Mouse (Mus musculus): ENCODE data around the gene Olfr724. TPM values are rescaled to one million over a fixed set of nuclear protein-coding genes. Genes with fewer than 3 reads are reported as not detected.
"Not testable (repeated sequence)": the region's sequence is repeated elsewhere in the genome, so short reads cannot be mapped to it uniquely, and the experiment has no call there.

Gene Olfr724
- total RNA-seq (2021), result not detected
- long read RNA-seq, experiment 1, result 0 reads
- long read RNA-seq, experiment 2, result 0 reads

- not testable (repeated sequence) for DNase-seq
These were observed at the start of gene Olfr724 for GRCm38 (mm10) chr14:49963174-49963573. Gene Olfr724, minus strand, starts transcription at chr14:49963274.

- DNase-seq, result no peak
These were observed 7.2 kb downstream of the Olfr724 start for GRCm38 (mm10) chr14:49955890-49956289.

GRCm38 (mm10) chr14:49931687-49932086 lies 31.4 kb downstream of the Olfr724 start, which contains the start of gene Olfr723:
Gene Olfr723, minus strand, starts transcription at chr14:49931787.
- DNase-seq, result not testable (repeated sequence)

Other genes starting within 250 kb of the Olfr724 start
- 10 to 100 TPM in 1 of 2 experiments, 1 to 10 TPM in 1; 6.9 to 10.2 TPM for gene Armh4, start 179.9 kb downstream of the Olfr724 start, total RNA-seq (2021)
- not detected for gene Olfr722, start 61.3 kb downstream of the Olfr724 start, total RNA-seq (2021)
- not detected for gene Olfr723, start 31.5 kb downstream of the Olfr724 start, total RNA-seq (2021)
- not detected for gene Olfr725, start 77.1 kb upstream of the Olfr724 start, total RNA-seq (2021)
- not detected for gene Olfr726, start 127.7 kb upstream of the Olfr724 start, total RNA-seq (2021)
- not detected for gene Olfr727, start 159.9 kb upstream of the Olfr724 start, total RNA-seq (2021)
- not detected for gene Olfr728, start 179.4 kb upstream of the Olfr724 start, total RNA-seq (2021)
- not detected for gene Olfr729, start 189.6 kb upstream of the Olfr724 start, total RNA-seq (2021)
- gene Olfr730, start 224.9 kb upstream of the Olfr724 start, total RNA-seq (2021), result not detected